Mouse (Mus musculus) cerebellum, postnatal 10 days (tissue): Measurements from ENCODE around the gene Prex1.

Source experiments
- DNase-seq, 2 experiments: peaks; one replicate each; pipeline ENCODE4 v3.0.0; 2021; ENCODE audit warnings: mixed read lengths in 2 of 2

Gene Prex1

GRCm38 (mm10) chr2:166720416-166720815, 6.8 kb upstream of the Prex1 start:
- DNase-seq: no peak

- DNase-seq: no peak
Measured at GRCm38 (mm10) chr2:166719930-166720305, 6.3 kb upstream of the Prex1 start.

- no peak for DNase-seq
Measured at GRCm38 (mm10) chr2:166719301-166719929, 5.8 kb upstream of the Prex1 start.

GRCm38 (mm10) chr2:166716067-166716466, 2.4 kb upstream of the Prex1 start:
- no peak for DNase-seq

GRCm38 (mm10) chr2:166714427-166714699, 731 bp upstream of the Prex1 start:
- DNase-seq: no peak

- peak; percentile 55 to 57 for DNase-seq
Measured at GRCm38 (mm10) chr2:166712801-166713689, 587 bp downstream of the Prex1 start.

GRCm38 (mm10) chr2:166712310-166712709, 1.3 kb downstream of the Prex1 start:
- no peak for DNase-seq

- DNase-seq: peak in 1 of 2 experiments; percentile 32
Measured at GRCm38 (mm10) chr2:166711681-166712132, 1.9 kb downstream of the Prex1 start.

GRCm38 (mm10) chr2:166709883-166710282, 3.7 kb downstream of the Prex1 start:
- no peak for DNase-seq

GRCm38 (mm10) chr2:166708304-166708703, 5.3 kb downstream of the Prex1 start:
- no peak for DNase-seq

GRCm38 (mm10) chr2:166706526-166706925, 7.1 kb downstream of the Prex1 start:
- DNase-seq: no peak

GRCm38 (mm10) chr2:166703491-166703890, 10.1 kb downstream of the Prex1 start:
- DNase-seq: no peak

GRCm38 (mm10) chr2:166702113-166702445, 11.6 kb downstream of the Prex1 start:
- no peak for DNase-seq

- DNase-seq: no peak
Measured at GRCm38 (mm10) chr2:166701248-166702112, 12.2 kb downstream of the Prex1 start.

GRCm38 (mm10) chr2:166700732-166701131, 12.9 kb downstream of the Prex1 start:
- no peak for DNase-seq

- no peak for DNase-seq
Measured at GRCm38 (mm10) chr2:166700116-166700515, 13.5 kb downstream of the Prex1 start.

GRCm38 (mm10) chr2:166699552-166699951, 14.1 kb downstream of the Prex1 start:
- DNase-seq: no peak

GRCm38 (mm10) chr2:166694616-166695015, 19.0 kb downstream of the Prex1 start:
- DNase-seq: peak in 1 of 2 experiments; percentile 9

- DNase-seq: no peak
Measured at GRCm38 (mm10) chr2:166693394-166693793, 20.2 kb downstream of the Prex1 start.

GRCm38 (mm10) chr2:166691602-166692509, 21.8 kb downstream of the Prex1 start:
- DNase-seq: peak; percentile 60 to 72

GRCm38 (mm10) chr2:166686917-166687316, 26.7 kb downstream of the Prex1 start:
- no peak for DNase-seq

GRCm38 (mm10) chr2:166685824-166686223, 27.8 kb downstream of the Prex1 start:
- DNase-seq: no peak
